Comparison of ENCODE assay signal across 10 mouse cellular contexts in genomic region chr1:193082311-193082921, GRCm38 (mm10). TPM values are rescaled to one million over a fixed set of nuclear protein-coding genes. Genes with fewer than 3 reads are reported as not detected.
DNase-seq lines count a peak whose midpoint lies in the region; ATAC-seq lines count a peak whose summit lies in the region.
"Had no signal": no experiment of that assay in that cellular context is flagged by ENCODE, and none has a peak within 500 bp of the region (broad histone marks: within the 10 kb centered on the region; RNA-seq: fewer than 3 reads in every experiment).

No protein-coding gene starts in this region.

- no peaks in the 10 kb centered on the region for H3K4me1 ChIP-seq in hindbrain, embryonic 11.5 days (replicated peaks; ENCODE audit: control insufficient read depth, insufficient read depth, low read length)
- peaks cover 8% of the 10 kb centered on the region for H3K4me1 ChIP-seq in hindbrain, embryonic 10.5 days (replicated peaks)
- peaks cover 22% of the 10 kb centered on the region for H3K4me1 ChIP-seq in forebrain, embryonic 10.5 days
- H3K4me1 ChIP-seq in limb, embryonic 10.5 days: peaks cover 28% of the 10 kb centered on the region

- no peaks in the 10 kb centered on the region for H3K27me3 ChIP-seq in hindbrain, embryonic 11.5 days (ENCODE audit: control insufficient read depth, insufficient read depth, low read length)
- no peaks in the 10 kb centered on the region for H3K27me3 ChIP-seq in hindbrain, embryonic 10.5 days (ENCODE audit: insufficient read depth, poor library complexity, severe bottlenecking)
- H3K27me3 ChIP-seq in forebrain, embryonic 10.5 days (ENCODE audit: poor library complexity, severe bottlenecking): no peaks in the 10 kb centered on the region
- H3K27me3 ChIP-seq in limb, embryonic 10.5 days (ENCODE audit: low read depth, poor library complexity, severe bottlenecking): no peaks in the 10 kb centered on the region

- WGBS in hindbrain, embryonic 11.5 days: 56% methylated on average over 10 of the region's 10 CpGs
- 58% methylated on average over 10 of the region's 10 CpGs for WGBS in hindbrain, embryonic 10.5 days
- 42% methylated on average over 10 of the region's 10 CpGs for WGBS in forebrain, embryonic 10.5 days
- 42% methylated on average over 10 of the region's 10 CpGs for WGBS in limb, embryonic 10.5 days

- no peak overlapping the region for H3K4me2 ChIP-seq in hindbrain, embryonic 11.5 days (replicated peaks; ENCODE audit: low read depth, low read length)
- H3K4me2 ChIP-seq: liver, embryonic 11.5 days had no signal

- H3K4me3 ChIP-seq in hindbrain, embryonic 11.5 days (ENCODE audit: low read depth, low read length): no peak overlapping the region
- no peak overlapping the region for H3K4me3 ChIP-seq in hindbrain, embryonic 10.5 days
- no peak overlapping the region for H3K4me3 ChIP-seq in forebrain, embryonic 10.5 days
- no peak overlapping the region for H3K4me3 ChIP-seq in limb, embryonic 10.5 days

- ATAC-seq in hindbrain, embryonic 11.5 days (ENCODE audit: low FRiP score): no peak; the same call in 1 of the 2 replicates

- no peaks in the 10 kb centered on the region for H3K9me3 ChIP-seq in hindbrain, embryonic 11.5 days (ENCODE audit: control insufficient read depth, low read length)
- no peaks in the 10 kb centered on the region for H3K9me3 ChIP-seq in hindbrain, embryonic 10.5 days
- no peaks in the 10 kb centered on the region for H3K9me3 ChIP-seq in forebrain, embryonic 10.5 days
- H3K9me3 ChIP-seq in limb, embryonic 10.5 days (replicated peaks): no peaks in the 10 kb centered on the region

- no peaks in the 10 kb centered on the region for H3K36me3 ChIP-seq in hindbrain, embryonic 11.5 days (ENCODE audit: control insufficient read depth, insufficient read depth, low read length)
- H3K36me3 ChIP-seq in hindbrain, embryonic 10.5 days: no peaks in the 10 kb centered on the region
- H3K36me3 ChIP-seq in forebrain, embryonic 10.5 days (replicated peaks): no peaks in the 10 kb centered on the region
- H3K36me3 ChIP-seq in limb, embryonic 10.5 days: no peaks in the 10 kb centered on the region

- DNase-seq in hindbrain, embryonic 11.5 days (ENCODE audit: low spot score): no peak
- no peak for DNase-seq in hindbrain, embryonic 10.5 days (ENCODE audit: low spot score)
- peak; percentile 26 for DNase-seq in MN1 (ENCODE audit: low spot score)
- DNase-seq in forebrain, embryonic 10.5 days (ENCODE audit: extremely low spot score, low spot score): no peak
- DNase-seq in limb, embryonic 10.5 days (ENCODE audit: low spot score): no peak
- DNase-seq in right cerebral cortex, postnatal 36 days (ENCODE audit: low spot score in 2 of 2): no peak
- no peak for DNase-seq in heart, adult 18-20 months
- no peak for DNase-seq in right cerebral cortex, adult 18-20 months

- H3K9ac ChIP-seq in hindbrain, embryonic 11.5 days (ENCODE audit: low read depth, low read length): no peak overlapping the region

- H3K27ac ChIP-seq in hindbrain, embryonic 11.5 days (ENCODE audit: low read depth, low read length): peak overlapping the region; percentile 25; the same call in 1 of the 2 replicates
- H3K27ac ChIP-seq in hindbrain, embryonic 10.5 days: no peak overlapping the region
- H3K27ac ChIP-seq in forebrain, embryonic 10.5 days: peak overlapping the region; percentile 70
- 0 out of 2 replicates have a peak overlapping the region, but pooled peaks have one; percentile 16 for H3K27ac ChIP-seq in limb, embryonic 10.5 days

RNA-seq across cellular contexts. Expression of gene Syt14, which starts 46.8 kb away (rescaled TPM):
- polyA plus RNA-seq in hindbrain, embryonic 11.5 days (2014; fragmentation: Nextera tagmentation; extraction: Ambion mirVana): 7.4 and 8.7 TPM in 2 replicates
- 4.1 and 4.6 TPM in 2 replicates for polyA plus RNA-seq in hindbrain, embryonic 10.5 days (2016; fragmentation: Nextera tagmentation; extraction: Ambion mirVana)
- 4.4 and 4.5 TPM in 2 replicates for polyA plus RNA-seq in forebrain, embryonic 10.5 days (2016; fragmentation: Nextera tagmentation; extraction: Ambion mirVana)
- polyA plus RNA-seq in limb, embryonic 10.5 days (2016; fragmentation: Nextera tagmentation; extraction: Ambion mirVana): 3.3 and 4.1 TPM in 2 replicates
- under 1 TPM; 0.15 to 0.36 TPM for total RNA-seq in heart, adult 18-20 months (2021)
- total RNA-seq: hematopoietic stem cell, adult 5-6 weeks had no signal

RNA-seq across cellular contexts. Expression of gene Diexf, which starts 47.7 kb away (rescaled TPM):
- polyA plus RNA-seq in hindbrain, embryonic 11.5 days (2014; fragmentation: Nextera tagmentation; extraction: Ambion mirVana): 11.5 and 12.7 TPM in 2 replicates
- 7.0 and 9.3 TPM in 2 replicates for polyA plus RNA-seq in hindbrain, embryonic 10.5 days (2016; fragmentation: Nextera tagmentation; extraction: Ambion mirVana)
- 10.2 TPM in 2 replicates for polyA plus RNA-seq in forebrain, embryonic 10.5 days (2016; fragmentation: Nextera tagmentation; extraction: Ambion mirVana)
- polyA plus RNA-seq in limb, embryonic 10.5 days (2016; fragmentation: Nextera tagmentation; extraction: Ambion mirVana): 10.1 and 11.5 TPM in 2 replicates
- 10 to 100 TPM; 10.1 to 12.4 TPM for total RNA-seq in heart, adult 18-20 months (2021)
